Mouse (Mus musculus) ES-Bruce4 (cell line): ENCODE data around the gene Spata17.

Source experiments
- CTCF ChIP-seq: IDR thresholded peaks from one replicate; pipeline ENCODE4 v1.8.1; 2011; ENCODE audit warnings: low read depth, low read length
- EP300 ChIP-seq: IDR thresholded peaks from 2 replicates; pipeline ENCODE4 v1.6.1; 2011; ENCODE audit warnings: low read depth, low read length; ENCODE audit not compliant: insufficient read depth
- POLR2A ChIP-seq: IDR thresholded peaks from one replicate; pipeline ENCODE4 v1.8.1; 2011; ENCODE audit warnings: low read length; ENCODE audit not compliant: insufficient read depth

GRCm38 (mm10) chr1:187216620-187217410 is 1.6 kb upstream of the Spata17 start:
- TF ChIP-seq CTCF, result no peak
- TF ChIP-seq POLR2A, result no peak
- no peak for TF ChIP-seq EP300
